15 mouse cellular contexts compared by ENCODE assay signal in the genomic region with DNA sequence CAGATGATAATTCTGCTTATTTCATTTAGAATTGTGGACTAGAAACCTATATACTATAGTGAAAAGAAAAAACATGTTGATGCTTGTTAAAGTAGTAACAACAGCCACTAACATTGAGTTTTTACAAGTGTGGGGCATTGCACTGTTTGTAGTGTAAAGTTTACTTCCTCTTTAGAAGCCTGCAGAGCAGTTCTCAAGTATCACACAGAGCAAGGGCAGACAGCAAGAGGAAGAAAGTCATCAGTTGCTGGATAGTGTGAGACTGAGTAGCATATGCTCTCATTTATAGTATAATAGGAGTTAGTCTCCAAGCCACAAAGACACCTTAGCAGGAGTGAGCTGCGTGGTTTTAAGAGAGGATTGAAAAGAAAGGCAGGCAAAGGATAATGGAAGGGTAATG.
"Had no signal": no experiment of that assay in that cellular context is flagged by ENCODE, and none has a peak within 500 bp of the region (broad histone marks: within the 10 kb centered on the region; RNA-seq: fewer than 3 reads in every experiment).

No protein-coding gene starts in this region.

- H3K4me2 ChIP-seq: limb, embryonic 12.5 days; liver, embryonic 13.5 days; lung, embryonic 15.5 days; midbrain, embryonic 13.5 days; stomach, embryonic 15.5 days had no signal

- ATAC-seq: liver, postnatal 0 days; midbrain, embryonic 13.5 days had no signal

- H3K4me1 ChIP-seq: liver, embryonic 13.5 days; midbrain, embryonic 13.5 days; stomach, embryonic 15.5 days had no signal

- H3K27ac ChIP-seq: layer of hippocampus, adult 2 months; limb, embryonic 12.5 days; liver, embryonic 13.5 days; lung, embryonic 15.5 days; macrophage; midbrain, embryonic 13.5 days; stomach, embryonic 15.5 days had no signal

- H3K27me3 ChIP-seq: limb, embryonic 12.5 days; liver, embryonic 13.5 days; lung, embryonic 15.5 days; midbrain, embryonic 13.5 days; stomach, embryonic 15.5 days had no signal

- H3K9ac ChIP-seq: limb, embryonic 12.5 days; liver, embryonic 13.5 days; liver, postnatal 0 days; lung, embryonic 15.5 days; midbrain, embryonic 13.5 days; stomach, embryonic 15.5 days had no signal

- H3K36me3 ChIP-seq: limb, embryonic 12.5 days; liver, embryonic 13.5 days; lung, embryonic 15.5 days had no signal

- H3K9me3 ChIP-seq: lung, embryonic 15.5 days; stomach, embryonic 15.5 days had no signal

- DNase-seq: kidney, adult 18-20 months; kidney, postnatal 36 days; liver; liver, embryonic 13.5 days; liver, postnatal 0 days; lung, postnatal 14 days; right cerebral cortex, postnatal 4 days; thymus, adult 2 months; thymus, postnatal 25 days had no signal

- H3K4me3 ChIP-seq: layer of hippocampus, adult 2 months; limb, embryonic 12.5 days; liver, embryonic 13.5 days; lung, embryonic 15.5 days; midbrain, embryonic 13.5 days; stomach, embryonic 15.5 days had no signal
